In the genomic region with DNA sequence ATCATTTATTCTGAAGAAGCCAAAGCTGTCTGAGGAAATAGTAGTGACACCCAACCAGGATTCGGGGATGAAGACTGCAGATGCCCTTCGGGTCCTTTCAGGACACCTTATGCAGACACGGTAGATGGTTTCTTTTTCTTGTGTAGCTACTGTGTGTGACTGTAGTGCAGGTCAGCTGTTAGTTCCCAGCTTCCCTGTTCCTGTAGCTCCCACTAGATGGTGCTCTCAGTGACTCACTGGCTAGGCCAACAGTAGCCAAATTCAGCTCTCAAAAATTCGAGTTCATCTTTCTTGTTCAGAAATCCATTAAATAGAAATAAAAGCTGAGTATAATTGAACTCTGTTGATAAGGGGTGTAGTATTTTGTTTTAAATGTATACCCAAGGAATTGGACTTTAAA, we compare ENCODE assay signal across 9 mouse cellular contexts. TPM values are rescaled to one million over a fixed set of nuclear protein-coding genes. Genes with fewer than 3 reads are reported as not detected.
DNase-seq lines count a peak whose midpoint lies in the region; ATAC-seq and TF ChIP-seq lines count a peak whose summit lies in the region.
"Had no signal": no experiment of that assay in that cellular context is flagged by ENCODE, and none has a peak within 500 bp of the region (broad histone marks: within the 10 kb centered on the region; RNA-seq: fewer than 3 reads in every experiment).

No protein-coding gene starts in this region.

- WGBS in forebrain, embryonic 13.5 days, result 85% methylated on average over 4 of the region's 4 CpGs
- WGBS in forebrain, embryonic 12.5 days, result 87% methylated on average over 4 of the region's 4 CpGs
- WGBS in midbrain, postnatal 0 days, result 79% methylated on average over 4 of the region's 4 CpGs
- WGBS in midbrain, embryonic 15.5 days, result 82% methylated on average over 4 of the region's 4 CpGs
- WGBS in liver, embryonic 14.5 days (ENCODE audit: insufficient replicate concordance), result 60% methylated on average over 4 of the region's 4 CpGs

- H3K4me2 ChIP-seq in forebrain, embryonic 13.5 days, result no peak overlapping the region
- H3K4me2 ChIP-seq in forebrain, embryonic 12.5 days, result no peak overlapping the region
- no peak overlapping the region for H3K4me2 ChIP-seq in midbrain, postnatal 0 days (ENCODE audit: low read depth, low read length, poor library complexity, severe bottlenecking)
- no peak overlapping the region for H3K4me2 ChIP-seq in midbrain, embryonic 15.5 days
- H3K4me2 ChIP-seq in liver, embryonic 14.5 days (ENCODE audit: low read depth), result no peak overlapping the region

- no peak for TF ChIP-seq EP300 in liver, embryonic 14.5 days (IDR thresholded peaks at IDR 0.05; ENCODE audit: low read depth)

- H3K4me1 ChIP-seq in forebrain, embryonic 13.5 days, result no peaks in the 10 kb centered on the region
- H3K4me1 ChIP-seq in forebrain, embryonic 12.5 days, result no peaks in the 10 kb centered on the region
- H3K4me1 ChIP-seq in midbrain, postnatal 0 days (ENCODE audit: insufficient read depth, low read length), result no peaks in the 10 kb centered on the region
- H3K4me1 ChIP-seq in midbrain, embryonic 15.5 days, result no peaks in the 10 kb centered on the region
- H3K4me1 ChIP-seq in liver, embryonic 14.5 days (replicated peaks; ENCODE audit: control insufficient read depth in 2 of 2, insufficient read depth in 2 of 2, low read length in 1 of 2), result no peaks in the 10 kb centered on the region

- peak; percentile 55; the same call in 1 of the 2 replicates for ATAC-seq in forebrain, embryonic 13.5 days
- no peak for ATAC-seq in forebrain, embryonic 12.5 days (ENCODE audit: low FRiP score)
- no peak for ATAC-seq in midbrain, postnatal 0 days (ENCODE audit: low FRiP score)
- no peak; the same call in 1 of the 2 replicates for ATAC-seq in midbrain, embryonic 15.5 days (replicated peaks)
- no peak for ATAC-seq in liver, embryonic 14.5 days (ENCODE audit: insufficient read depth)

- H3K27me3 ChIP-seq in forebrain, embryonic 13.5 days, result no peaks in the 10 kb centered on the region
- no peaks in the 10 kb centered on the region for H3K27me3 ChIP-seq in forebrain, embryonic 12.5 days
- no peaks in the 10 kb centered on the region for H3K27me3 ChIP-seq in midbrain, postnatal 0 days (ENCODE audit: insufficient read depth, low read length)
- H3K27me3 ChIP-seq in midbrain, embryonic 15.5 days (replicated peaks), result no peaks in the 10 kb centered on the region
- no peaks in the 10 kb centered on the region for H3K27me3 ChIP-seq in liver, embryonic 14.5 days (ENCODE audit: control insufficient read depth, insufficient read depth, low read length)

- TF ChIP-seq CTCF in midbrain, postnatal 0 days (IDR thresholded peaks at IDR 0.05), result peak; percentile 75
- peak; percentile 44; the same call in 1 of the 2 replicates for TF ChIP-seq CTCF in liver, embryonic 14.5 days (IDR thresholded peaks at IDR 0.05; ENCODE audit: low read depth)

- H3K4me3 ChIP-seq in forebrain, embryonic 13.5 days, result no peak overlapping the region
- no peak overlapping the region for H3K4me3 ChIP-seq in forebrain, embryonic 12.5 days (replicated peaks)
- H3K4me3 ChIP-seq in midbrain, postnatal 0 days (ENCODE audit: low read depth, low read length), result no peak overlapping the region
- H3K4me3 ChIP-seq in midbrain, embryonic 15.5 days, result no peak overlapping the region
- H3K4me3 ChIP-seq in liver, embryonic 14.5 days (ENCODE audit: insufficient read depth in 1 of 2, low read depth in 2 of 2, low read length in 2 of 2), result no peak overlapping the region
- H3K4me3 ChIP-seq: myocyte had no signal

- H3K27ac ChIP-seq in forebrain, embryonic 13.5 days, result no peak overlapping the region
- H3K27ac ChIP-seq in forebrain, embryonic 12.5 days, result no peak overlapping the region
- no peak overlapping the region for H3K27ac ChIP-seq in midbrain, postnatal 0 days (ENCODE audit: low read depth, low read length)
- no peak overlapping the region for H3K27ac ChIP-seq in midbrain, embryonic 15.5 days
- H3K27ac ChIP-seq in liver, embryonic 14.5 days, result no peak overlapping the region

- peaks cover 87% of the 10 kb centered on the region for H3K36me3 ChIP-seq in forebrain, embryonic 13.5 days (ENCODE audit: poor library complexity, severe bottlenecking)
- peaks cover 80% of the 10 kb centered on the region for H3K36me3 ChIP-seq in forebrain, embryonic 12.5 days (replicated peaks)
- H3K36me3 ChIP-seq in midbrain, postnatal 0 days (ENCODE audit: insufficient read depth, low read length), result peaks cover 52% of the 10 kb centered on the region
- peaks cover 46% of the 10 kb centered on the region for H3K36me3 ChIP-seq in midbrain, embryonic 15.5 days (replicated peaks)
- H3K36me3 ChIP-seq in liver, embryonic 14.5 days (replicated peaks; ENCODE audit: control insufficient read depth, insufficient read depth, low read depth), result peaks cover 34% of the 10 kb centered on the region

- no peaks in the 10 kb centered on the region for H3K9me3 ChIP-seq in forebrain, embryonic 13.5 days (replicated peaks)
- H3K9me3 ChIP-seq in forebrain, embryonic 12.5 days, result no peaks in the 10 kb centered on the region
- no peaks in the 10 kb centered on the region for H3K9me3 ChIP-seq in midbrain, postnatal 0 days (ENCODE audit: low read length)
- no peaks in the 10 kb centered on the region for H3K9me3 ChIP-seq in midbrain, embryonic 15.5 days
- H3K9me3 ChIP-seq in liver, embryonic 14.5 days (ENCODE audit: control insufficient read depth, low read length), result no peaks in the 10 kb centered on the region

- peak; percentile 59 for DNase-seq in midbrain, postnatal 0 days (ENCODE audit: low spot score)
- peak; percentile 43 for DNase-seq in embryo, embryonic 10.5 days (ENCODE audit: low spot score)
- DNase-seq in liver, embryonic 14.5 days (ENCODE audit: low read depth in 3 of 3, low spot score in 3 of 3), result no peak
- DNase-seq in thymus, postnatal 4 days, result peak; percentile 41
- no peak for DNase-seq in urinary bladder, adult 2 months (ENCODE audit: low spot score)

- H3K9ac ChIP-seq in forebrain, embryonic 13.5 days, result no peak overlapping the region
- H3K9ac ChIP-seq in forebrain, embryonic 12.5 days, result no peak overlapping the region
- H3K9ac ChIP-seq in midbrain, postnatal 0 days (replicated peaks; ENCODE audit: low read length, poor library complexity, severe bottlenecking), result no peak overlapping the region
- no peak overlapping the region for H3K9ac ChIP-seq in midbrain, embryonic 15.5 days
- H3K9ac ChIP-seq in liver, embryonic 14.5 days (replicated peaks), result no peak overlapping the region

RNA-seq across cellular contexts. Expression of a gene that starts 32.4 kb away (rescaled TPM):
- 125 and 126 TPM in 2 replicates for polyA plus RNA-seq in forebrain, embryonic 13.5 days (2015; fragmentation: Nextera tagmentation; extraction: Ambion mirVana)
- 156 and 160 TPM in 2 replicates for polyA plus RNA-seq in forebrain, embryonic 12.5 days (2016; fragmentation: Nextera tagmentation; extraction: Ambion mirVana)
- total RNA-seq in midbrain, postnatal 0 days (2014; rRNA removed), result 95.5 and 120 TPM in 2 replicates
- 94.9 and 98.3 TPM in 2 replicates for polyA plus RNA-seq in midbrain, postnatal 0 days (2015; fragmentation: Nextera tagmentation; extraction: Ambion mirVana)
- polyA plus RNA-seq in midbrain, embryonic 15.5 days (2015; fragmentation: Nextera tagmentation; extraction: Ambion mirVana), result 105 and 106 TPM in 2 replicates
- 25.5 and 35.1 TPM in 2 replicates for polyA plus RNA-seq in liver, embryonic 14.5 days (2012; rRNA removed)
- 36.9 and 42.4 TPM in 2 replicates for polyA plus RNA-seq in liver, embryonic 14.5 days (2014; fragmentation: Nextera tagmentation; extraction: Ambion mirVana)
- polyA plus RNA-seq in urinary bladder, adult 2 months (2012; rRNA removed), result 72.8 and 84.4 TPM in 2 replicates

RNA-seq across cellular contexts. Expression of a gene that starts 41.9 kb away (rescaled TPM):
- polyA plus RNA-seq in forebrain, embryonic 13.5 days (2015; fragmentation: Nextera tagmentation; extraction: Ambion mirVana), result 6.4 and 6.5 TPM in 2 replicates
- polyA plus RNA-seq in forebrain, embryonic 12.5 days (2016; fragmentation: Nextera tagmentation; extraction: Ambion mirVana), result 8.6 and 9.8 TPM in 2 replicates
- total RNA-seq in midbrain, postnatal 0 days (2014; rRNA removed), result 3.2 and 3.8 TPM in 2 replicates
- polyA plus RNA-seq in midbrain, postnatal 0 days (2015; fragmentation: Nextera tagmentation; extraction: Ambion mirVana), result 2.7 TPM in 2 replicates
- polyA plus RNA-seq in midbrain, embryonic 15.5 days (2015; fragmentation: Nextera tagmentation; extraction: Ambion mirVana), result 4.7 and 5.0 TPM in 2 replicates
- 1.6 and 1.9 TPM in 2 replicates for polyA plus RNA-seq in liver, embryonic 14.5 days (2012; rRNA removed)
- 2.3 and 2.4 TPM in 2 replicates for polyA plus RNA-seq in liver, embryonic 14.5 days (2014; fragmentation: Nextera tagmentation; extraction: Ambion mirVana)
- polyA plus RNA-seq in urinary bladder, adult 2 months (2012; rRNA removed), result 22.1 and 25.3 TPM in 2 replicates

Comparison
In these comparisons a context has a peak if more than half of its experiments do, and no peak if none do; other contexts are left out.
1. DNase-seq: peak in midbrain, postnatal 0 days (single experiment), embryo, embryonic 10.5 days (single experiment) and thymus, postnatal 4 days (single experiment); none in liver, embryonic 14.5 days (0 of 3) and urinary bladder, adult 2 months (single experiment).